Mouse (Mus musculus): ENCODE data around the gene Kpna3. TPM values are rescaled to one million over a fixed set of nuclear protein-coding genes. Genes with fewer than 3 reads are reported as not detected.

Kpna3 gene
- polyA plus RNA-seq, 2 experiments = 13.4 to 27.7 TPM

GRCm38 (mm10) chr14:61414808-61415207 is 24.9 kb downstream of the Kpna3 start:
- ATAC-seq (ENCODE audit: insufficient read depth) = no peak
- H3K27me3 ChIP-seq (ENCODE audit: control insufficient read depth, insufficient read depth, low read length) = no peaks in the 10 kb centered on the region
- H3K9ac ChIP-seq (replicated peaks) = no peak overlapping the region
- no peak overlapping the region for H3K4me3 ChIP-seq (ENCODE audit: insufficient read depth in 1 of 2, low read depth in 2 of 2, low read length in 2 of 2)
- no peaks in the 10 kb centered on the region for H3K9me3 ChIP-seq (ENCODE audit: control insufficient read depth, low read length)
- no peak for DNase-seq (ENCODE audit: low read depth in 3 of 3, low spot score in 3 of 3)
- TF ChIP-seq CTCF (IDR thresholded peaks at IDR 0.05; ENCODE audit: low read depth) = no peak
- no peak for TF ChIP-seq EP300 (IDR thresholded peaks at IDR 0.05; ENCODE audit: low read depth)
- WGBS (ENCODE audit: insufficient replicate concordance) = 45% methylated on average over 1 of the region's 1 CpGs
- H3K4me1 ChIP-seq (replicated peaks; ENCODE audit: control insufficient read depth in 2 of 2, insufficient read depth in 2 of 2, low read length in 1 of 2) = peaks cover 2 to 9% of the 10 kb centered on the region in 2 experiments; a peak in 2 of 4 replicates
- H3K27ac ChIP-seq = no peak overlapping the region
- no peaks in the 10 kb centered on the region for H3K36me3 ChIP-seq (replicated peaks; ENCODE audit: control insufficient read depth, insufficient read depth, low read depth)
- no peak overlapping the region for H3K4me2 ChIP-seq (ENCODE audit: low read depth)

DNA sequence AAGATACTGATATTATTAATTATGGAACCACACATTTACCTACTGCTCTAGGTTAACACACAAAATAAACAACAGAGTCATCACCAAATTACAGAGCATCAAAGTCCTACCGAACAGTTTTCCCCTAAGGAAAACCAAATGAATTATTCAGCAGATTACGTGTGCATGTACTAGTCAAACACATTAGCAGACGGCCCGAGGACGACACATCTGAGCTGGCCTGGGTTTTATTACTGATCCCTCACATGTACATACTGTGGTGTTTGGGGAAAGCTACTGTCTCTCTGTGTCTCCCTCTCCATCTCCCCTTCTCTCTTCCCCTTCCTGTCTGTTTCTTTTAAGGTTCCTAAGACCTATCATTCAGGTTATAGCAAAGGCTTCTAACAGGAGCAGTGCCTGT is 25.5 kb downstream of the Kpna3 start:
- TF ChIP-seq EP300 (IDR thresholded peaks at IDR 0.05; ENCODE audit: low read depth) = no peak
- no peak for TF ChIP-seq CTCF (IDR thresholded peaks at IDR 0.05; ENCODE audit: low read depth)
- peaks cover 2 to 8% of the 10 kb centered on the region in 2 experiments; a peak in 2 of 4 replicates for H3K4me1 ChIP-seq (replicated peaks; ENCODE audit: control insufficient read depth in 2 of 2, insufficient read depth in 2 of 2, low read length in 1 of 2)
- no peak overlapping the region for H3K4me3 ChIP-seq (ENCODE audit: insufficient read depth in 1 of 2, low read depth in 2 of 2, low read length in 2 of 2)
- H3K27me3 ChIP-seq (ENCODE audit: control insufficient read depth, insufficient read depth, low read length) = no peaks in the 10 kb centered on the region
- H3K27ac ChIP-seq = no peak overlapping the region
- no peaks in the 10 kb centered on the region for H3K36me3 ChIP-seq (replicated peaks; ENCODE audit: control insufficient read depth, insufficient read depth, low read depth)
- H3K4me2 ChIP-seq (ENCODE audit: low read depth) = no peak overlapping the region
- H3K9ac ChIP-seq (replicated peaks) = no peak overlapping the region
- ATAC-seq (ENCODE audit: insufficient read depth) (no peak), DNase-seq (ENCODE audit: low read depth in 3 of 3, low spot score in 3 of 3) (no peak)
- no peaks in the 10 kb centered on the region for H3K9me3 ChIP-seq (ENCODE audit: control insufficient read depth, low read length)
- WGBS (ENCODE audit: insufficient replicate concordance) = 75% methylated on average over 5 of the region's 5 CpGs

GRCm38 (mm10) chr14:61413686-61414085 is 26.0 kb downstream of the Kpna3 start:
- no peak for DNase-seq (ENCODE audit: low read depth in 3 of 3, low spot score in 3 of 3)

GRCm38 (mm10) chr14:61410020-61410419 is 29.7 kb downstream of the Kpna3 start:
- Histone ChIP-seq H3K9me3 (ENCODE audit: control insufficient read depth, low read length) (no peaks in the 10 kb centered on the region), H3K9ac (replicated peaks) (no peak overlapping the region), H3K4me3 (ENCODE audit: insufficient read depth in 1 of 2, low read depth in 2 of 2, low read length in 2 of 2) (no peak overlapping the region), H3K27ac (no peak overlapping the region), H3K27me3 (ENCODE audit: control insufficient read depth, insufficient read depth, low read length) (no peaks in the 10 kb centered on the region), H3K4me1 (replicated peaks; ENCODE audit: control insufficient read depth in 2 of 2, insufficient read depth in 2 of 2, low read length in 1 of 2) (peaks cover 0 to 6% of the 10 kb centered on the region in 2 experiments; a peak in 2 of 4 replicates), H3K36me3 (replicated peaks; ENCODE audit: control insufficient read depth, insufficient read depth, low read depth) (no peaks in the 10 kb centered on the region), H3K4me2 (ENCODE audit: low read depth) (no peak overlapping the region)
- no peak for DNase-seq (ENCODE audit: low read depth in 3 of 3, low spot score in 3 of 3)
- whole genome bisulfite sequencing (ENCODE audit: insufficient replicate concordance) = 25% methylated on average over 2 of the region's 2 CpGs
- ATAC-seq (ENCODE audit: insufficient read depth) = no peak
- TF ChIP-seq EP300 (IDR thresholded peaks at IDR 0.05; ENCODE audit: low read depth) = no peak
- no peak for TF ChIP-seq CTCF (IDR thresholded peaks at IDR 0.05; ENCODE audit: low read depth)

More at GRCm38 (mm10) chr14:61413686-61414085, 26.0 kb downstream of the Kpna3 start:
- Histone ChIP-seq H3K36me3 (replicated peaks; ENCODE audit: control insufficient read depth, insufficient read depth, low read depth) (no peaks in the 10 kb centered on the region), H3K4me2 (ENCODE audit: low read depth) (no peak overlapping the region), H3K4me3 (ENCODE audit: insufficient read depth in 1 of 2, low read depth in 2 of 2, low read length in 2 of 2) (no peak overlapping the region), H3K4me1 (replicated peaks; ENCODE audit: control insufficient read depth in 2 of 2, insufficient read depth in 2 of 2, low read length in 1 of 2) (peaks cover 0 to 6% of the 10 kb centered on the region in 2 experiments; a peak in 2 of 4 replicates), H3K27me3 (ENCODE audit: control insufficient read depth, insufficient read depth, low read length) (no peaks in the 10 kb centered on the region), H3K27ac (no peak overlapping the region), H3K9me3 (ENCODE audit: control insufficient read depth, low read length) (no peaks in the 10 kb centered on the region), H3K9ac (replicated peaks) (no peak overlapping the region)
- no peak for ATAC-seq (ENCODE audit: insufficient read depth)
- TF ChIP-seq EP300 (IDR thresholded peaks at IDR 0.05; ENCODE audit: low read depth) (no peak), CTCF (IDR thresholded peaks at IDR 0.05; ENCODE audit: low read depth) (no peak)
- WGBS (ENCODE audit: insufficient replicate concordance) = 65% methylated on average over 3 of the region's 3 CpGs

GRCm38 (mm10) chr14:61407055-61407454 is 32.6 kb downstream of the Kpna3 start:
- no peak overlapping the region for H3K4me2 ChIP-seq (ENCODE audit: low read depth)
- peaks cover 0 to 6% of the 10 kb centered on the region in 2 experiments; a peak in 2 of 4 replicates for H3K4me1 ChIP-seq (replicated peaks; ENCODE audit: control insufficient read depth in 2 of 2, insufficient read depth in 2 of 2, low read length in 1 of 2)
- no peak overlapping the region for H3K27ac ChIP-seq
- H3K9ac ChIP-seq (replicated peaks) = no peak overlapping the region
- TF ChIP-seq EP300 (IDR thresholded peaks at IDR 0.05; ENCODE audit: low read depth) (no peak), CTCF (IDR thresholded peaks at IDR 0.05; ENCODE audit: low read depth) (no peak)
- ATAC-seq (ENCODE audit: insufficient read depth) = no peak
- 81% methylated on average over 3 of the region's 3 CpGs for WGBS (ENCODE audit: insufficient replicate concordance)
- H3K4me3 ChIP-seq (ENCODE audit: insufficient read depth in 1 of 2, low read depth in 2 of 2, low read length in 2 of 2) = no peak overlapping the region
- DNase-seq (ENCODE audit: low read depth in 3 of 3, low spot score in 3 of 3) = no peak
- no peaks in the 10 kb centered on the region for H3K9me3 ChIP-seq (ENCODE audit: control insufficient read depth, low read length)
- no peaks in the 10 kb centered on the region for H3K27me3 ChIP-seq (ENCODE audit: control insufficient read depth, insufficient read depth, low read length)
- peaks cover 2% of the 10 kb centered on the region for H3K36me3 ChIP-seq (replicated peaks; ENCODE audit: control insufficient read depth, insufficient read depth, low read depth)

Data from liver, embryonic 14.5 days (tissue).